Mouse (Mus musculus): Measurements from ENCODE around the gene Cd83.

GRCm38 (mm10) chr13:43837812-43838211 lies 53.2 kb downstream of the Cd83 start:
- no peak for TF ChIP-seq POLR2A (IDR thresholded peaks at IDR 0.05; ENCODE audit: insufficient read depth, low read depth, low read length)
- no peak for TF ChIP-seq CTCF (IDR thresholded peaks at IDR 0.05)
- no peak for TF ChIP-seq EP300 (IDR thresholded peaks at IDR 0.05; ENCODE audit: insufficient read depth, low read depth, low read length)
